Mouse (Mus musculus) bone marrow macrophage, adult 2 months (primary cell): Measurements from ENCODE around the gene Krt25. TPM values are rescaled to one million over a fixed set of nuclear protein-coding genes. Genes with fewer than 3 reads are reported as not detected.

Source experiments
- H3K27ac ChIP-seq: 2 replicates; pipeline ENCODE4 v1.5.1; 2012; ENCODE audit warnings: low read depth, low read length; ENCODE audit not compliant: insufficient read depth
- H3K4me1 ChIP-seq: 2 replicates; pipeline ENCODE4 v1.6.1; 2012; ENCODE audit warnings: low read length; ENCODE audit not compliant: control insufficient read depth, insufficient read depth
- H3K4me3 ChIP-seq: 2 replicates; pipeline ENCODE4 v1.5.1; 2012; ENCODE audit warnings: mild to moderate bottlenecking, low read length, moderate library complexity; ENCODE audit not compliant: insufficient read depth
- CTCF ChIP-seq: IDR thresholded peaks from 2 replicates; pipeline ENCODE4 v1.5.1; 2012; ENCODE audit warnings: low read depth, mild to moderate bottlenecking, low read length, moderate library complexity
- POLR2A ChIP-seq: IDR thresholded peaks from 2 replicates; pipeline ENCODE4 v1.6.1; 2012; ENCODE audit warnings: mild to moderate bottlenecking, low read depth, low read length, borderline replicate concordance
- polyA plus RNA-seq: library from polyadenylated mRNA; stranded (reverse); fragments of >200 nt; gene quantifications from 2 replicates; pipeline ENCODE4 v1.2.4, GENCODE M21; 2012; ENCODE audit not compliant: missing spikeins, insufficient read depth, insufficient read length

The Krt25 gene
- not detected in 2 replicates for polyA plus RNA-seq

DNA sequence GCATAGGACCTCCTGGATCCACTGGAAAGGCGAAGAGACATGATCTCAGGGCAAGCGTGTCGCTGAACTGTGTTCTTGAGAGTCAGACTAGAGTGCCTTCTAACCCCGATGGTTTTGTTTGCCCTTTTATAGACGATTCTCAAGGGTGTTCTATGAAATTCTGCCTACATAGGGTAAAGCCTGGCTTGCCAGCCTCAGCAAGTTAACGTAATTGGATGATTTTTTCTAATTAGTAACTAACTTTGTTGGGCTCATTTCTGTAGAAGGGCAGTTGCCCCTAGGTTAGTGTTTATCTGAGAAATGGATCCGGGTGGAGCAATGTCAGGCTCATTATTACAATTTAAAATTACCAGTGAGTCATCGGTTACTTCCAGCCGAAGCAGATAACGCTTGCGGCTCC is at the start of gene Krt25:
Krt25 (minus strand) TSS at position 101 of the 400 bp plus-strand sequence.
- H3K4me3 ChIP-seq = no peak within 1 kb of the TSS
- H3K27ac ChIP-seq = no peak within 1 kb of the TSS
- no peak for TF ChIP-seq CTCF
- TF ChIP-seq POLR2A = no peak
- no peaks in the 10 kb centered on the region for H3K4me1 ChIP-seq

- no peak for TF ChIP-seq CTCF
- no peak for TF ChIP-seq POLR2A
- H3K27ac ChIP-seq = no peak overlapping the region
- no peak overlapping the region for H3K4me3 ChIP-seq
- peaks cover 3% of the 10 kb centered on the region for H3K4me1 ChIP-seq
These were observed 47.2 kb upstream of the Krt25 start for GRCm38 (mm10) chr11:99369853-99370451.

GRCm38 (mm10) chr11:99369229-99369628 is 46.5 kb upstream of the Krt25 start:
- H3K4me1 ChIP-seq = peaks cover 3% of the 10 kb centered on the region
- TF ChIP-seq CTCF (no peak), POLR2A (no peak)
- H3K4me3 ChIP-seq = no peak overlapping the region
- H3K27ac ChIP-seq = no peak overlapping the region

- no peak overlapping the region for H3K4me3 ChIP-seq
- H3K27ac ChIP-seq = no peak overlapping the region
- peaks cover 3% of the 10 kb centered on the region for H3K4me1 ChIP-seq
- TF ChIP-seq POLR2A (no peak), CTCF (no peak)
These were observed 44.0 kb upstream of the Krt25 start for GRCm38 (mm10) chr11:99366791-99367190.

DNA sequence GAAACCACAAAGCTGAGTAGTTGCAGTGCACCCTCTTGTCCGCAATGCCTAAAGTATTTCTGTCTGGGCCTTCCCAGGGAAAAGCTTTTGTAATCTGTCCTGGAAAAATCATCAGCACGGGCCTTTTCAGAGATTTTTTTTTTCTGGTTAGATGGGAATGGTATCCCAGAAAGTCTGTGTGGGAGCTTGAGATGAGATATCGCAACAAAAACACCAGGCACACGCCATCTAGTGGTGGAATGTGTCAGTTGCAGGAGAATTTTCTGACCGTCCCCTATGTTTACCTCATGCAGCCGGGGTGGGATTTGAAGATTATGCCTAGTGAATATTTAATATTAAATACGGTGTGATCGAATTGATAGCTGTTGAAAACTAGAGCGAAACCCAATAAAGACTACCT is 41.7 kb upstream of the Krt25 start:
- TF ChIP-seq POLR2A (no peak), CTCF (no peak)
- no peak overlapping the region for H3K4me3 ChIP-seq
- H3K4me1 ChIP-seq = no peaks in the 10 kb centered on the region
- H3K27ac ChIP-seq = no peak overlapping the region

GRCm38 (mm10) chr11:99361423-99361822 is 38.7 kb upstream of the Krt25 start:
- no peak for TF ChIP-seq POLR2A
- TF ChIP-seq CTCF = no peak
- Histone ChIP-seq H3K27ac (no peak overlapping the region), H3K4me3 (no peak overlapping the region), H3K4me1 (no peaks in the 10 kb centered on the region)

- TF ChIP-seq CTCF (no peak), POLR2A (no peak)
- Histone ChIP-seq H3K4me3 (no peak within 1 kb of the TSS), H3K4me1 (no peaks in the 10 kb centered on the region), H3K27ac (no peak within 1 kb of the TSS)
These were observed 28.3 kb upstream of the Krt25 start, which contains the start of gene Krt27 for GRCm38 (mm10) chr11:99351004-99351403. Gene Krt27, minus strand, starts transcription at chr11:99351104.

- Histone ChIP-seq H3K4me1 (no peaks in the 10 kb centered on the region), H3K4me3 (no peak overlapping the region), H3K27ac (no peak overlapping the region)
- TF ChIP-seq POLR2A (no peak), CTCF (no peak)
These were observed 16.6 kb upstream of the Krt25 start for GRCm38 (mm10) chr11:99339299-99339847.

DNA sequence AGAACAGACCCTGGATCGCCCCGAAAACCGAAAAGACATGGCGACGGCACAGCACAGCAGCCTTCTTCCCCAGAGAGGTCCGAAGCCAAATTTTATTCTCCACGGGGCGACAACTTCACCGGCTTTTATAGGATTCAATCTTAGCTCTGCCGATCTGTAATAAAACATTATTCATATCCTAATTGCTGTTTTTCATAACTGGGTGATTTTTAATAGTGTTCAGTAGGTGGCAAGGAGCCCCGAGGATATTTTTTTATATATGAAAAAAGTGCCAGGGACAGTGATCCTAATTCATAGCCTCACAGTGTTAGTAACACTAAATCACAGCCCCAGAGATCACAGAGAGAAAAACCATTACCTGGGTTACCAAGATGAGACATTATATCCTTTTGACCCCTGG is 15.1 kb upstream of the Krt25 start, which contains the start of gene Krt26:
Krt26 (minus strand) TSS at position 101 of the 400 bp plus-strand sequence.
- Histone ChIP-seq H3K4me3 (no peak within 1 kb of the TSS), H3K27ac (no peak within 1 kb of the TSS), H3K4me1 (no peaks in the 10 kb centered on the region)
- no peak for TF ChIP-seq POLR2A

DNA sequence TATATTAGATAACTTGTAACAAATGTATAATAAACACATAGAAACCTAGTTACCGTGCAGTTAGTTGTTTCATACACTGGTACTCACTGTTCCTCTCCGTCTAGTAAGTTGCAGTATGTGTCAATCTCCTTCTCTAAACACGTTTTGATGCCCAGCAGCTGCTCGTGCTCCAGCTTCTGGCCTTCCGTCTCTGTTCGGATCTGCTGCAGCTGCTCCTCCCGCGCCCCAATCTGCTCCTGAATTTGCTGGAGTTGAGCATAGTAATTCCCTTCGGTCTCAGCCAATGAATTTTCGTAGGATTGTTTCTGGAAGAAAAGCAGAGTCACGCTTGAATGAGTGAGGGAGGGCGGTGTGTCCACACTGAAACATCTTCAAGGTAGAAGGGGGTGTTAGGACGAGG is 10.7 kb upstream of the Krt25 start:
- Histone ChIP-seq H3K4me3 (no peak overlapping the region), H3K4me1 (no peaks in the 10 kb centered on the region), H3K27ac (no peak overlapping the region)
- no peak for TF ChIP-seq POLR2A

- Histone ChIP-seq H3K4me1 (no peaks in the 10 kb centered on the region), H3K27ac (no peak overlapping the region), H3K4me3 (no peak overlapping the region)
- no peak for TF ChIP-seq POLR2A
- no peak for TF ChIP-seq CTCF
These were observed 6.9 kb upstream of the Krt25 start for GRCm38 (mm10) chr11:99329655-99330054.
